Mouse (Mus musculus) testis, adult 2 months (tissue): ENCODE measurements around the gene Btg2.

ENCODE experiments used
- CTCF ChIP-seq: fragments of 200-500 bp; IDR thresholded peaks from 2 replicates; pipeline ENCODE4 v1.5.1; 2012; ENCODE audit warnings: low read depth, mild to moderate bottlenecking, inconsistent platforms, low read length, moderate library complexity; ENCODE audit not compliant: control insufficient read depth, insufficient read depth, insufficient replicate concordance
- POLR2A ChIP-seq: fragments of 200-500 bp; IDR thresholded peaks from 2 replicates; pipeline ENCODE4 v1.6.1; 2012; ENCODE audit warnings: low read depth, mild to moderate bottlenecking, inconsistent platforms, low read length, moderate library complexity; ENCODE audit not compliant: control insufficient read depth

GRCm38 (mm10) chr1:134115424-134115823 is 36.5 kb upstream of the Btg2 start:
- TF ChIP-seq POLR2A (no peak), CTCF (no peak)
